Mouse (Mus musculus) urinary bladder, postnatal 4 days (tissue): ENCODE measurements at regions not wholly inside any gene's neighbourhood (a gene's known extent, or its start where the extent isn't known, plus 50 kb on each side); places are given as distances from the start of the nearest gene placed in this dataset.
"Not testable (repeated sequence)": the region's sequence is repeated elsewhere in the genome, so short reads cannot be mapped to it uniquely, and the experiment has no call there.

Experiments
- DNase-seq, 2 experiments: peaks; one replicate each; pipeline ENCODE4 v3.0.0; 2021 to 2022; ENCODE audit warnings: low spot score in 2 of 2

GRCm38 (mm10) chr9:51661911-51662310 is 103.2 kb upstream of the Arhgap20 start:
- DNase-seq: no peak

- DNase-seq: no peak
These were observed 100.8 kb upstream of the Arhgap20 start for GRCm38 (mm10) chr9:51664353-51664752.

GRCm38 (mm10) chr9:51664876-51665275 is 100.3 kb upstream of the Arhgap20 start:
- DNase-seq: no peak

- not testable (repeated sequence) for DNase-seq
These were observed 96.2 kb upstream of the Arhgap20 start for GRCm38 (mm10) chr9:51668976-51669375.

GRCm38 (mm10) chr9:51670531-51670930 is 94.6 kb upstream of the Arhgap20 start:
- no peak for DNase-seq

GRCm38 (mm10) chr9:51686536-51686935 is 78.6 kb upstream of the Arhgap20 start:
- DNase-seq: no peak

GRCm38 (mm10) chr9:51714326-51714725 is 50.8 kb upstream of the Arhgap20 start:
- no peak for DNase-seq
